Mouse (Mus musculus) c-Kit-positive CD71-negative TER-119-negative erythroid progenitor cells, embryonic 14.5 days (primary cell): ENCODE results near the gene Gmds.

Experiments used
- DNase-seq: peaks from one replicate; pipeline ENCODE4 v3.0.0-alpha.2; 2013; ENCODE audit warnings: low read depth

Gmds gene

DNA sequence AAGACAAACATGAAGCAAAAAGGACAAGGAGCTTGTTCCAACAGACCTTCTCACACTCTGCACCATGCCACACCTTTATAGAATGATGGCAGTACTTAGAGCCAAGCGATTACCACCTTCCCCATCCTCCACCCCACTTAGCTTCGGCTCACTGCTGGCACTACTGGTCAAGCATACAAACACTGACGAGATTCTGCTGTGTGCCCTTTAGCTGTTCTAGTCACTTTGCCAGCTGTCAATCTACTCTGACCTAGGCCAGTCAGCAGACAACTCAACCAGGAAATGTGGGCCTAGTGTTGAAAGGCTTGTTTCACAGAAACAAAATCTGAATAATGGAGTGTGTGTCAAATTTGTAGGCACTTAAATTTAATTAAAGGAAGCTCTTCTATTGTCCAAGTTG lies 464.1 kb downstream of the Gmds start:
- no peak for DNase-seq

DNA sequence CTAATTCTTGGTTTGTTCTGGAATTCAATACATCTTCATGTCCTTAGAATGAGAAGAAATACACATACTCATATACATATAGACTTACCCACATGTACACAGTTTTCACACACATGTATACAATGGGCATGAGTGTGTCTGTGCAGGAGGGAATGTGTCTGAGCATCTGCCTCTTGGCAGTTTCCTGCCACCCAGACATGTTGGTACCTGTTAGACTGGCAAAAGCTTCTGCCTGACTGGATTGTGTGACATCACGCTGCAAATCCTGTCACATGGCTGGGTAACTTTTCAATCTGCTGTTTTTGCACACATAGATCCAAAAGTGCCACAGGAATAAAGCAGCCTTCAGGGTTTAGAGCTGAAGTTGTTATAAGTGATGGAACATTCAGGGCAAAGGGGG lies 465.3 kb downstream of the Gmds start:
- DNase-seq: no peak

DNA sequence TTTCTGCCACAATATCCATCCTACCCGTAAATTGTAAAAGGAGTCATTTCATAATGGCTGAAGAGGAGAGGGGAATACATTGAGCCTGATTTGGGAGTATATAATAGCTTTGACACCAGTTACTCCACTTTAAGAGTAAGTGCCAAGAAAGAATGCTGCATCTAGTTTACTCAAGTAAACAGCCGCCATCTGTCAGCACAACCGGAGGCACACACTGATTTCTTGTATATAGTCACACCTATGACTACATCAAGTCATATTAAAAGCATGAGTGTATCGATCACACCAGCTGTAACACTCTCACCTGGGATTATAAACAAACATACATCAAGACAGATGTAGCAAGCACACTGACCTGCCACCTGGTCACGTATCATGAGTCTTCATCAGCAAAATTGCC lies 473.8 kb downstream of the Gmds start:
- DNase-seq: no peak

DNA sequence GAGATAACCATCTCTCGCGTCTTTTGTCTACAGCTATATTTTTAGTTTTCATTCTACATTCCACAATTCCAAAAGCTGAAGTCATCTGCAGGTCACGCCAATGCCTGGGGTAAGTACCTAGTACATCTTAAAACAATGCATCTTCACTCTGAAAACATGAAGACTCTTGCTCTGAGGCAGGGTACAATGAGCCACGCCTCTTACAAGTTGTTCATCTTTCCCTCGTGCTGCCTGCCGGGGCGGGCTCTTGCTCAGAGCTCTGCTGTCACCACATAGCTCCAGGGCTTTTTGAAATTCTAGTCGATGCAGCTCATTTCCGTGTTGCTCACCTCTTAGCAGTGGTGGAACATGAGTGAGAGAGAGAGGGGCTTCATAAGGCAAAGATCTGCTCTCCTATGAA lies 475.1 kb downstream of the Gmds start:
- DNase-seq: no peak

DNA sequence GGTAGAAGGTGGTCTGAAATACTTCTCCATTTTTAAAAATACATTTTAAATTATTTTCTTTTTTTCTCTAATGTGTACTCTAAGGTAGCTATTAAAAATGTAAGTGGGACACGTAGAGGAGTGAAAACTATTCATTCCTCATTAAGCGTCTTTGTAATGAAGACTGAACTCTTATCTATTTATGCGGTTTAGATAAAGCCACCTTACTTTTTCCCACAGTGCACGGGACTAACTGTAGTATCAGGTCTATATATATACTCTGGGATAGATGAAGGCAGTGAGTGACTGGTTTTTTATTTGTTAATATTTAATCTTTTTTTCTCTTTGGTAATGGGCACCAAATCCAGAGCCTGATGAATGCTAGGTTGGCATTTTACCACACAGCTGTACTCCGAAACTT lies 478.3 kb downstream of the Gmds start:
- DNase-seq: no peak

DNA sequence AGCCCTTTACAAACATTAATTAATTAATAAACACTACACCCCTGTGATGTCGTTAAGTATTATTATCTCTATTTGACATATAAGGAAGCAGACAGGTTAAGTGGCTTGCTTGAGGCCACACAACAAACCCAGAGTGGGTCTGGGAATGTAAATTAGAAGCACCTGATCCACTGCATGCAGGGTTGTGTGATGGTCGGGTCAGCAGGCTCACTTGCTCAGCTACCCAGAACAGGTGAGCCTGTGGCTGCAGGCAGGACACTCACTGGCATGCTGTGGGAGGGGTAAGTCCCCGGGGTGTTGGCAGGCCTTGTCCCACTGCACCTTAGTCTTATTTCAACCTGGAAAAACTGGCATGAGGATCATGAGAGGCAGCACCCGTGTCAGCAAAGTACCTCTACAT lies 484.5 kb downstream of the Gmds start:
- DNase-seq: no peak

DNA sequence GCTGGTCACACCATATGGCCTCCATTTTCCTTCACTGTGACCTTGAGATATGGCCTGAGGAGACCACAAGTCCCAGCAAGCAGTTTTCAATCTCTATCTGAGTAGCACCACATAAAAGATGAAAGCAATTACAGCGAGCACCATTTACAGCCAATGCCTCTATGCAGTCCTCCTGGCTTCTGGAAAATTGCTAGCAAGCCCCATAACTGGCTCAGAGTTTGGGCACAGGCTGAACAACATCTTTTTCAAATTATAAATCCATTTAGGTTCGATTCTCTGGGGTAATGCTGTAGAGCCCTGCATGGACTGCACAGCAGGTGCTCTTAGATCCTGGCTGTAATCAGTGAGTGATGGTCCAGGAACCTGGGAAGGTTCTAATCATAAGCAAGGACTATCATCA lies 485.0 kb downstream of the Gmds start:
- DNase-seq: no peak

DNA sequence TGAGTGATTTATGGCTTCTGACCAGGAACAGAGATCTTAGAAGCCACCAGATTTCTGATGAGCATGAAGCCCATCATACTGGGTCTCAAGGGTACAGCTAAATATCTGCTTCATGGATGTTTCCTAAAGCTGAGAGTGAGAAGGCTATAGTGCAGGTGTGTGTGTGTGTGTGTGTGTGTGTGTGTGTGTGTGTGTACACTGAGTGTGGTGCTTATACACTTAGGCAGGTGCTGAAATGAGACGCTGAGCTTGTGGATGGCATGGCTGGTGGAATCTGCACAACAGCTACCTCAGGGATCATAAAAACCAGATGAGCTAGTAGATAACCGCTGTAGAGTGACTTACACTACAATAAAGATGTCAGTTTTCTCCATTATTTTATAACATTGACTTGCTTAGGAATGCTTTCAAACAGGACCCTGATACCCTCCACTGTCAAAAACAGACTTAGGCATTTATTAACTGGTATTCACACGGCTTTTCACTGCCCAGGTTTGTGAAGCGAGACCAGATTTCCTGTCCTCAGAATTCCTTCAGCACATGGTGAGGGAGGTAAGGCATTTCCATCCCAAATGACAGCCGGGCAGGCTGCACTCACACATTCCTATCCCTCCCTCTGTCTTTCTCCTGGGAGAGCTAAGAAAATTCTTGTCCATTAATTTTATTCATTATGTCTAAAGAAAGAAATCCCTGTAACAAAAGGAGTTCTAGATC lies 489.1 kb downstream of the Gmds start:
- no peak for DNase-seq

DNA sequence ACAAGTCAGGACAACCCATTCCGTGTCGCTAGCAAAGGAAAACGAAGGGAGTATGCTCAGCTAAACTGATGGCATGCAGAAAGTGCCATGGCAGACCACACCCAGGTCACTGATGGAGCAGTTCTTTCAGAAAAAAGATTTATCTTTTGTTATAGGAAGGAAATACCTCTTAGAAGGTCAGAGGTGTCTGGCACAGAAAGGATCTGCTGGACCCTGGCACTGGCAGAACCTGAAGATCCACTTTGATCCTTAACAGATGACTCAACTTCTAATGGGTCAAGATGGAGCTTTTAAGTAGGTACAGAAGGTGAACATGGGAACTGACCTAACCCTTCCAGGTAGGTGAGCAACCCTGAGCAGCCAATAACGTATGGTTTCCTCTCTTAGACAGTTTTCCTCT lies 502.7 kb downstream of the Gmds start:
- no peak for DNase-seq

DNA sequence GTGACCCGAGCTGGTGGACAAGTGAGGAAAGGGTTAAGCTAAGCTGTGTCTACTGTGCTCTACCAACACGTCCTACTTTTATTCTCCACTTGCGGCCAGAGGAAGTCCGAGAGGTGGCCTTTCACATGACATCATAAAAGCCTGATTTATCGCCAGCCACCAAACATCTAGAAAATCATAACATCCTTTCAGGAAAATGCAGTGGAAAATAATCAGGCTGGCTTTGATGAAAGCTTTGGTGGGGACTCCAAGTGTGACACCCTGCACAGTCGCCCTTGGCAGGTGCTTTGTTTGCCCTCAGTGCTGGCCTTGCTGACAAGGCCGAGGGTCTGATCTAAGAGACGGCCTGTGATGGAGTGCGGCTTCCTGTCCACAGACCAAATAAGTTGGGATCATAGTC lies 508.2 kb downstream of the Gmds start:
- no peak for DNase-seq

DNA sequence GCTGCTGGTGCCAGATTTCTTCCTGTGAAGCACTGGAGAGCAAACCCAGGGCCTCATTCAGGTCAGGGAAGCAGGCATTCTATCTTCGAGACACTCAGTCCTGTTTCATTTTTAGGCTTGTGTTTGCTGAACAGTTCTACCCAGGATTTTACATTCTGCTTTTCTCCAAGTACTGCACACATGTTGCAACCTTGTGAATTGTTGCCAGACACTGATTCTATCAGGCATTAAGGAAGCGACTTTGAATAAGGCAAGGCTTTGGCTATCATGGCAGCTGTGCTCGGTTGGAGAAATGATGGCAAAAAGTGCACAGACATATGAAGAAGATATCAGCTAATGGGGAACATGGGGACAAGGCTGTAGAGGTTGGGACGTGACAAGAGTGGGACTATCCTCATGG lies 510.1 kb downstream of the Gmds start:
- DNase-seq: no peak

DNA sequence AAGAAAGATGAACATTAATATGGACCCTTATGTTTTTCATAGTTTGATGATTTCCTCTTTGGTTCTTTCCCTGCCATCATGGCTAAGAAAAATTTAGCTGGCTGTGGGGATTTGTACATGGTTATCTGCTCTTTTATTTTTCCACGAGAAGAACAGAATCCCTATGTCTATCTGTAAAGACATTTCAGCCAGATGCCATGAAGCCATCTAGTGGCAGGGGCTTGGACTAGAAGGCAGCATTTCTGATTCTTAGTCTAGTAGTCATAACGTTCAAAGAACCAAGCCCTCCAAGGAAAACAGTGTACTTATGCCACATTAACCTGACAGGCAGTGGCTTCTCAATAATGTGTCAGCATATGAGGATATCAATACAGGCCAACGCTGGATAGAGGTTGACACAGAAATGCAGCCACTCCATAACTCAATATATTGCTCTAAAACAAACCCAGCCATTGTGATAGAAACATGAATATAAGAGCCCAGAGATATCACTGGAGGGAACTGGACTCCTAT lies 510.7 kb downstream of the Gmds start:
- DNase-seq: no peak

DNA sequence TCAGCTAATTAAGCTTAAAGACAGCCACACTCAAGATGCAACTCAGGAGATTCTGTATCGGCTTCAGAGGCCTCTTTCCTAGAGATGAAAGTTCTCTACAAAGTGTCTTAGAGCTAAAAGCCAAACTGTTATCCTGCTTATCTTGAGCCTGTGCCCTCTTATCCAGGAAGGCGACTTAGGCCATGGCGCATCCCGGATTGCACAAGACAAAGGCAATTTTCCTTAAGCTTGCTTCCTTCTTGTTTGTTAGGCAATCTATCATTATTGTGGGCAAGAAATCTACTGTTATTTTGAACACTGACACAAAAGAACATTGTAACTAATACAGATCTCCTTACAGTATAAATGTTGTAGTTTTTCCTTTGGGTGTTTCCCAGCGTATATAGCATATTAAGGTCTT lies 511.4 kb downstream of the Gmds start:
- no peak for DNase-seq

DNA sequence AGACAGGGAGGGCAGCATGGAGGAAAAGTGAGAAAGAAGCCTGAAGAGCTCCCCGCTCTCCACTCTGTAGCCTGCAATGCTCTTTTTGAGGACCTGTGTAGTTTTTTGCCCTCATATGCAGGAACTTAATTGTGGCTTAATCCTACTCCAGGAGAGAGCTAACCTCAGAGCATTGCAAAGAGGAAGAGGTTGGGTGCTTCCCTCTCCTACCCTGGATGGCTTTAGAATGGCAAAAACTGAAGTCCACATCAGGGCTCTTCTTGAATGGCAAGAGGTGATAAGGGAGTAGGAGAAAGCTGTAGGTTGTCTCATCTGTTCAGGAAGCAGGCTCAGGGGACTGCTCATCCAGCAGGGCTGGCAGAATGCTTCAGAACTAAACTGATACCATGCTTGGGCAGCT lies 513.4 kb downstream of the Gmds start:
- no peak for DNase-seq

DNA sequence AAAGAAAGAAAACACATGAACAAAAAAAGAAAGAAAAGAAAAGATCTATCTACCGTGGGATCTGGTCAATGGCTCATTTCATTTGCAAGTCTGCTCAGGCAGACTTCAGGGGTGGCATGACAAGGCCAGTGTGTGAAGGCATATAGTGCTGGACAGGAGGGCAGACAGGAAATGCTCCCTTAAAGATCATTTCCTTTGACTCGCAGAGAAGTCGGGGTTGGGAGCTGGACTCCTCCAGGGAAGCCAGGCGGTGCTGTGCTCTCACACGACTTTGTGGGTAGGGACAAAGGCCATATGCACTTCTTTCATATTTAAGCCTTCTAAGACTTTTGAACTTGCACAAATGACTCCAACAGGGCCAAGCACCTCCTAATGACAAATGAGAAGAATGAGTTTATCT lies 515.2 kb downstream of the Gmds start:
- DNase-seq: no peak

DNA sequence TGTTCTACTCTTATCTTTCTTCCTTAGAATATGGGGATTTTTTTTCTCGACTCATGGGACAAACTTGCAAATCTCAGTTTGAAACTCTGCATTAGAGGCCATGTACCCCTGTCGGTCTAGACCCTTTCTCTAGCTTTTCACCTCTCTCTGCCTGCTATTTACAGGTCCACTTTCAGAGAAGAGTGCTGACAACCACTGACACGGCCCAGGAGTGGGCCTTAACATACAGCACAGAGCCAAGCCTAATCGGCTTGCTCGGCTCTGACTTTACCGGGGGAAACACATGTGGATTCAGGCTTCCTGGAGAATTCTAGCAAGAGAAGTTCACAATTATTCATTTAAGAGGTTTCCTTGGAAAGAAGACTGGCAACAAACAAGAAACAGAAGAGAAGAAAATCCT lies 517.5 kb downstream of the Gmds start:
- DNase-seq: no peak

DNA sequence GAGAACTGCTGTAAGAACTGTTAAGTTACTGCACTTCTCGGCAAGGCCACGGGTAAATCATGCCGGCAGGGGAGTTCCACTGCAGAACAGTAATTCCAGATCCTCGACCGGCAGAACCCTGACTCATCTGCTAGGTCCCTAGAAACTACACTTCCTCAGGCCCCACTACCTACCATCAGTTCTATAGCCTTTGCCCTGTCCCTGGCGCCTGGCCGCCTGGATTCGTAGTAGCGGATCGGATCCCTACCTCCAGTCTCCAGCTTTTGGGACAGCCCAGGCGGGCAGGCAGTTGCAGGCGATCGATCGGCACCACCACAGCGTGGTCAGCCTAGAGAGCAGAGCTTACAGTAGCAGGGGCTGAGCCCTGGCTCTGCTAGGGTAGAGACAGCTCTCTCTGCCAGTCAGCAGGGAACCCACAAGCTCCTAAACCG lies 517.9 kb downstream of the Gmds start:
- DNase-seq: no peak

DNA sequence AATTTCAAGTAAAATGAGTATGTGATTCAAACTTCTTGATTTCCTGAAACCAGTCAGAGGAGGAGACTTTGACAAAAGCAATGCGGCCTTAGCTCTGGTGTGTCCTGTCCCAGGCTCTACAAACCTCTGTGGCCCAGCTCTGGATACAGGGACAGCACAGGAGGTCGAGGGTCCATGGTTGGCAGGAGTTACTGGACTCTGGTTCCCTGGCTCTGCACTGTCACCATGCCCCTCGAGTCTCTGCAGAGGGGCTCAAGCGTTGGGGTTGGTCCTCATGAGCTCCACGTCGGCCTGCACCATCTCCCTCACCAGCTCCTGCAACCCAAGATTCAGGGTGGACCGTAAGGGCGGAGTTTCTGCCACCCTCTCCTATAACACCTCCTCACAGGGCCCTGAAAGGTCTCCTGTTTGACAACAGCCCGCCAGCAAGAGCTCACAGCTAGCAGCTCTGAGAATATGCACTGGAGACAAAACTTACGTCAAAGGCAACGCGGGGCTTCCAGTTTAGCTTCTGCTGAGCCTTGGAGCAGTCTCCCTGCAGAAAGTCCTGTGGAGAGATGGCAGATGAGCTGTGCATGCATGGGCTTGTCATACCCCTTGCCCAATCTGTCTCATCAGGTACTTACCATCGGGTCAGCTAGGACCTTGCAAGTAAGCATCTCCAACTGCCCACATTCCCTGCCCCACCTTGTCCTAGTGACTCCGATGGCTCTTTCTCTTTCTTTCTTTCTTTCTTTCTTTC lies 518.7 kb downstream of the Gmds start:
- DNase-seq: no peak

DNA sequence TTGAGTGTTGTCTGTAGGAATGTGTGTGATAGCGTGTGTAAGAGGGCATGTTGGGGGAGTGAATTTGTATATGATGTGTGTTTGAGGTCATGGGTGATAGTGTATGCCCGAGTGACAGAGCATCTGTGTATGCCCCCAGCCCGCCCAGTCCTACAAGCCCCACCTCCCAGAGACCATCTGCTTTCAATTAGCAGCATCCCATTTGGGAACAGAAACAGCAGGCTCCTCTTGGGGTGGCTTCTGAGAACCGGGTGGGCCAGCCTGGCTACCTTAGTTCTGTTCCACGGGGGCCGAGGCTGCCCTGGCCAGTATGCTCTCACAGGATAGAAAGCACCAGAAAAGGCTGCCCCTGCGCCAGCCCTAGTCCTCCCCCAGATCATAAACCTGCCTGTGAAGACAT lies 520.2 kb downstream of the Gmds start:
- no peak for DNase-seq

DNA sequence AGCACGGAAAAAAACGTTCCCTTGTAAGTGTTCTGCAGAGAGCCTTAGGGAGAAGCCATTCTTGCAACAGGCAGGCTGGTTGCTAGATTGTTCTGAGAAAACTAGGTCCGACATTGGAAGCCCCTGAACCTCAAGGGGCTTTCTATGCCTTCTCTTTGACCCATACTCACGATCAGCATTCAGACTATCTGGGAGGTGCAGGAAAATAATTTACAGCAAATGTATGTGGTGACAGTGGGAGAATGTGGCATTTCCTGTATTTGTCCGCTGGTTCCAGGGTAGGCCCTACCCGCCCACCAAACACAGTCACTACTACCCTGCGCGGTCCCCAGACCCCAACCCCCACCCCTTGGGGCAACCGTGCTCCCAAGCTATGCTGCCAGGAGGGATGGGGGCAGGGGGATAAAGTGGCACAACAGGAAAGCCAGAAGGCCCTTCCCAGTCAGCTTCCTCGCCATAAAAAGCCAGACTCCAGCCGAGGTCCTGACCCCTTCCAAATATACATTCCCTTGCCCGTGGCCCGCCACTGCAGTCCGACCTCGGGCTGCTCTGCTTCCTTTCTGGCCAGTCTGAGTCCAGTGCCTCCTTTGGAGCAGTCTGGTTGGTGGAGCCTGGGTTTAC lies 523.0 kb downstream of the Gmds start:
- no peak for DNase-seq

DNA sequence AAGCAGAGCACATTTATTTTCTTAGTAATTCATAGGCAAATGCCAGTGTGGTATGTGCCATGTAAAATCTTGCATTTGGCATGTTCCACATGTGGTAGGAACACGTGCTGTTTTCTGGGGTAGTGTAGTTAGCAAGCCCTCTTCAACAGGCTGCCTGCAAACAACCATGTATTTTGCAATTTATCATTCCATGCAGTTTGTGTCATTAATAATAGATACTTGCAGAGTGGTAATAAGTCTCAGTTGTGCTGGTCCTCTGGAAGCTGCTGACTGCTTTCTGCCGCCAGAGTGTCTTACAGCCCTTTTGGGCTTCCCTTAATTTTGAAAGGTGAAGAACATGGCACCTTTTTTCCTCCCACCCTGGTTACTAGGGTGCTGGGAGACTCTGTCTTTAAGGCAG lies 525.8 kb downstream of the Gmds start:
- DNase-seq: no peak

DNA sequence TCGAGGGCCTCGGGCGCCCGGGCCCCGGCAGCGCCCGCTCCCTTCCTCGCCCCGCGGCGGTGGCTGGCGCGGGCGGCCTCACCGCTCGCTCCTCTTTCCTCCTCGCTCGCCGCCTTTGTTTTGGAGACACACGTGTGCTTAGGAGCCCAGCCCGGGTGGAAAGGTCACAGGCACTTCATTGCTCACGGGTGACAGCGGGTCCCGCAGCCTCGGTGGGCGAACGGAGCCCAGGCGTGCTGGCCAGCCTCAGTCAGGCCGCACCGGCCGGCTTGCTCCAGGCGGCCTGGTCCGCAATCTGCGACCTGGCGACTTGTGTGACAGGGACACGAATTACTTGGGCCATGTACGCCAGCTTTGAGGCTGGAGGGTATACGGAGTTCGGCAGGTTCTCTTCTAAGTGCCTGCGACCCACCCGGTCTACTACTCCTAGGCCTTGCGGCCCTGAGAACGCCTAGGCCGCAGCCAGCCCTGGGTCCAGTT lies 527.0 kb downstream of the Gmds start:
- DNase-seq: no peak
